Mouse (Mus musculus) intestine, embryonic 16.5 days (tissue): ENCODE results near the gene Gm38119. TPM values are rescaled to one million over a fixed set of nuclear protein-coding genes. Genes with fewer than 3 reads are reported as not detected.

ENCODE experiments used
- ATAC-seq: fragments of 200-750 bp; cut with Nextera tagmentation; 2 replicates; pipeline ENCODE4 v1.8.0; 2017; ENCODE audit warnings: moderate TSS enrichment, moderate library complexity
- H3K27ac ChIP-seq: fragments of 300-500 bp; sonication (generic); 2 replicates; pipeline ENCODE4 v1.5.1; 2014; ENCODE audit warnings: mild to moderate bottlenecking, low read length
- H3K27me3 ChIP-seq: fragments of 300-500 bp; sonication (generic); replicated peaks from 2 replicates; pipeline ENCODE4 v1.6.1; 2014; ENCODE audit warnings: low read length, control low read depth, mixed read lengths; ENCODE audit not compliant: control insufficient read depth, insufficient read depth
- H3K36me3 ChIP-seq: fragments of 300-500 bp; sonication (generic); 2 replicates; pipeline ENCODE4 v1.6.1; 2014; ENCODE audit warnings: low read length, control low read depth; ENCODE audit not compliant: control insufficient read depth, insufficient read depth
- H3K4me1 ChIP-seq: fragments of 300-500 bp; sonication (generic); 2 replicates; pipeline ENCODE4 v1.6.1; 2014; ENCODE audit warnings: low read length, control low read depth, mixed read lengths; ENCODE audit not compliant: control insufficient read depth, insufficient read depth
- H3K4me2 ChIP-seq: fragments of 300-500 bp; sonication (generic); 2 replicates; pipeline ENCODE4 v1.6.1; 2014; ENCODE audit warnings: low read depth, low read length, control low read depth
- H3K4me3 ChIP-seq: fragments of 300-500 bp; sonication (generic); 2 replicates; pipeline ENCODE4 v1.5.1; 2014; ENCODE audit warnings: mild to moderate bottlenecking, low read length
- H3K9ac ChIP-seq: fragments of 300-500 bp; sonication (generic); 2 replicates; pipeline ENCODE4 v1.6.1; 2014; ENCODE audit warnings: low read depth, low read length
- H3K9me3 ChIP-seq: fragments of 300-500 bp; sonication (generic); 2 replicates; pipeline ENCODE4 v1.6.1; 2016; ENCODE audit warnings: low read length, control low read depth; ENCODE audit not compliant: control insufficient read depth
- WGBS: fragments of 180-500 bp; shearing (Covaris S2); extraction: QIAGEN DNeasy Blood & Tissue Kit; methylation state at CpG from one replicate; pipeline ENCODE4 v1.1.7; 2014; 5-methylcytosine and 5-hydroxymethylcytosine counted together
- polyA plus RNA-seq: library from polyadenylated mRNA; unstranded; fragments of >200 nt; fragmentation: Nextera tagmentation; extraction: Ambion mirVana; gene quantifications from 2 replicates; pipeline ENCODE4 v1.2.1, GENCODE M21; 2015

Gene Gm38119
- not detected in 2 replicates for polyA plus RNA-seq

- Histone ChIP-seq H3K4me2 (no peak within 1 kb of the TSS), H3K27me3 (no peaks in the 10 kb centered on the region), H3K36me3 (no peaks in the 10 kb centered on the region), H3K27ac (no peak within 1 kb of the TSS), H3K9me3 (no peaks in the 10 kb centered on the region), H3K9ac (no peak within 1 kb of the TSS), H3K4me1 (no peaks in the 10 kb centered on the region), H3K4me3 (no peak within 1 kb of the TSS)
- ATAC-seq: no peak
- WGBS: 90% methylated on average over 1 of the region's 1 CpGs
Measured at GRCm38 (mm10) chr3:92738996-92739395, at the start of gene Gm38119. Gene Gm38119, minus strand, starts transcription at chr3:92739096.

GRCm38 (mm10) chr3:92778799-92779198, 39.9 kb upstream of the Gm38119 start, which contains the start of gene Lce1i:
Gene Lce1i, minus strand, starts transcription at chr3:92778899.
- Histone ChIP-seq H3K9ac (no peak within 1 kb of the TSS), H3K4me2 (no peak within 1 kb of the TSS), H3K27ac (no peak within 1 kb of the TSS), H3K36me3 (no peaks in the 10 kb centered on the region), H3K4me3 (no peak within 1 kb of the TSS), H3K27me3 (no peaks in the 10 kb centered on the region), H3K9me3 (no peaks in the 10 kb centered on the region), H3K4me1 (no peaks in the 10 kb centered on the region)
- 86% methylated on average over 1 of the region's 1 CpGs for WGBS
- ATAC-seq: no peak

- Histone ChIP-seq H3K27me3 (no peaks in the 10 kb centered on the region), H3K4me2 (no peak overlapping the region), H3K4me3 (no peak overlapping the region), H3K27ac (no peak overlapping the region), H3K4me1 (no peaks in the 10 kb centered on the region), H3K36me3 (no peaks in the 10 kb centered on the region), H3K9ac (no peak overlapping the region), H3K9me3 (no peaks in the 10 kb centered on the region)
- 21% methylated on average over 3 of the region's 3 CpGs for WGBS
- no peak for ATAC-seq
Measured at GRCm38 (mm10) chr3:92771573-92771972, 32.7 kb upstream of the Gm38119 start.

DNA sequence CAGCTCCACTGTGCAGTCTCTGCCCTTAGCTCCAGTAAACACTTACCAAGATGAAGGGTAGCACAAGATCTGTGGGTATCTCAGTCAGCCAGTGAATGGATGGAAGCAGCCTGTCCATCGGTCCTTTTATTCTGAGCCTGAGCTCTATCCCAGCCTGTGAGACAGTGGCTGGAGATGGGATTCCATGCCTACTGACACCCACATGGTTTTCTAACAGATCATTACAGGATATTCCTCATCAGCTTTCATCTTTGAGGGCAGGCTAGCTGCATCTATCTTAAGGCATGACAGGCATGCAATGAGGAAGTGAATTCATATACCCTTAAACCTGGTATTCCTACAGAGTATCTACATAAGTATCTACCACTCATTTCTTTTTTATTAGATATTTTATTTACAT, 26.1 kb upstream of the Gm38119 start, which contains the start of gene Lce1h:
Gene Lce1h, minus strand, starts transcription at position 101 of the 400 bp plus-strand sequence.
- no peak for ATAC-seq
- H3K27me3 ChIP-seq: no peaks in the 10 kb centered on the region
- 86% methylated on average over 1 of the region's 1 CpGs for WGBS

DNA sequence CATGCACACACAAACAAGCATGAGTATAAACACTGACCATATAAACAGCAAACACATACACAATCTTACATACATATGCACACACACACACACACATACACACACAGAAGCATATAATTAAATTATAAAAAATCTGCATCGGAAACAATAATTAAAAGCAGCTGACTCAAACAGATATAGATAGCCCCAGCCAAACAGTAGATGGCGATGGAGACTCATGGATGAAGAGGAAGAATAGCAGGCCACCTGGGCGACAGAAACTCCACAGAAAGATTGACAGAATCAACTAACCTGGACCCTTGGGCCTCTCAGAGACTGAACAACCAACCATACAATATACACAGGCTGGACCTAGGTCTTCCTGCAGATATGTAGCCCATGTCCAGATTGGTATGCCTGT, 14.3 kb upstream of the Gm38119 start:
- Histone ChIP-seq H3K4me1 (no peaks in the 10 kb centered on the region), H3K9me3 (no peaks in the 10 kb centered on the region), H3K4me2 (no peak overlapping the region), H3K9ac (no peak overlapping the region), H3K36me3 (no peaks in the 10 kb centered on the region), H3K4me3 (no peak overlapping the region), H3K27me3 (no peaks in the 10 kb centered on the region), H3K27ac (no peak overlapping the region)
- no peak for ATAC-seq
- WGBS: 46% methylated on average over 3 of the region's 3 CpGs

More for the DNA sequence above, 26.1 kb upstream of the Gm38119 start, which contains the start of gene Lce1h:
- no peak within 1 kb of the TSS for H3K4me3 ChIP-seq
- no peaks in the 10 kb centered on the region for H3K9me3 ChIP-seq
- no peaks in the 10 kb centered on the region for H3K4me1 ChIP-seq
- H3K4me2 ChIP-seq: no peak within 1 kb of the TSS
- H3K9ac ChIP-seq: no peak within 1 kb of the TSS
- H3K27ac ChIP-seq: no peak within 1 kb of the TSS
- H3K36me3 ChIP-seq: no peaks in the 10 kb centered on the region

DNA sequence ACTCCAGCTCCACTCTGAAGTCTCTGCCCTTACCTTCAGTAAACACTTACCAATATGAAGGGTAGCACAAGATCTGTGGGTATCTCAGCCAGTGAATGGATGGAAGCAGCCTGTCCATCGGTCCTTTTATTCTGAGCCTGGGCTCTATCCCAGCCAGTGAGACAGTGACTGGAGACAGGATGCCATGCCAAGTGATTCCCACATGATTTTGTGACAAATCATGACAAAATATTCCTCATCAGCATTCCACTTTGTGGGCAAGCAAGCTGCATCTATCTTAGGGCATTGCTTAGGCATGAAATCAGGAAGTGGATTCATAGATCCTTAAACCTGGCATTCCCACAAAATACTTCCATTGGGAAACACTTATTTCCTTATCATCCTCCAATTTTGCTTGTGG, 13.3 kb upstream of the Gm38119 start, which contains the start of gene Lce1g:
Gene Lce1g, minus strand, starts transcription at position 101 of the 400 bp plus-strand sequence.
- Histone ChIP-seq H3K4me3 (no peak within 1 kb of the TSS), H3K4me1 (no peaks in the 10 kb centered on the region), H3K9ac (no peak within 1 kb of the TSS), H3K27me3 (no peaks in the 10 kb centered on the region), H3K27ac (no peak within 1 kb of the TSS), H3K9me3 (no peaks in the 10 kb centered on the region), H3K4me2 (no peak within 1 kb of the TSS), H3K36me3 (no peaks in the 10 kb centered on the region)
- WGBS: 85% methylated on average over 1 of the region's 1 CpGs
- no peak for ATAC-seq

- Histone ChIP-seq H3K27ac (no peak overlapping the region), H3K27me3 (no peaks in the 10 kb centered on the region), H3K4me3 (no peak overlapping the region), H3K9me3 (no peaks in the 10 kb centered on the region), H3K4me1 (no peaks in the 10 kb centered on the region), H3K9ac (no peak overlapping the region), H3K4me2 (no peak overlapping the region), H3K36me3 (no peaks in the 10 kb centered on the region)
- WGBS: 81% methylated on average over 5 of the region's 5 CpGs
- ATAC-seq: no peak
Measured at GRCm38 (mm10) chr3:92722631-92723030, 16.3 kb downstream of the Gm38119 start.

DNA sequence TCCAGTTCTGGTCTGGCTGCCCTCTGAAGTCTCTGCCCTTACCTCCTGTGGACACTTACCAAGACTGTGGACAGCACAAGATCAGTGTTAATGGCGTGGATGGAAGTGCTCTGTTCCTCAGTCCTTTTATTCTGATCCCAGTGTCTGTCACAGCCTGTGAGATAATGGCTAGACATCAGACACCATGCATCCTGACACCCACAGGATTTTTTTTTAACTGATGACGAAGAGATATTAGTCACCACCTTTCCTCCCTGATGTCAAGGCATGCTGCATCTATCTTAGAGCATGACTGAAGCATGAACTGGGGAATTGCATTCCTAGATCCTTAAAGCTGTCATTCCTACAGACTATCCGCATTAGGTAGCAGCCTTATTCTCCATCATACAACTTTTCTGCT, 18.6 kb downstream of the Gm38119 start, which contains the start of gene Lce1f:
Gene Lce1f, minus strand, starts transcription at position 101 of the 400 bp plus-strand sequence.
- no peak within 1 kb of the TSS for H3K9ac ChIP-seq
- WGBS: 75% methylated on average over 3 of the region's 3 CpGs
- H3K4me3 ChIP-seq: no peak within 1 kb of the TSS
- no peaks in the 10 kb centered on the region for H3K36me3 ChIP-seq
- no peaks in the 10 kb centered on the region for H3K4me1 ChIP-seq
- no peaks in the 10 kb centered on the region for H3K27me3 ChIP-seq
- no peak for ATAC-seq
- no peaks in the 10 kb centered on the region for H3K9me3 ChIP-seq
- H3K27ac ChIP-seq: no peak within 1 kb of the TSS
- H3K4me2 ChIP-seq: no peak within 1 kb of the TSS

DNA sequence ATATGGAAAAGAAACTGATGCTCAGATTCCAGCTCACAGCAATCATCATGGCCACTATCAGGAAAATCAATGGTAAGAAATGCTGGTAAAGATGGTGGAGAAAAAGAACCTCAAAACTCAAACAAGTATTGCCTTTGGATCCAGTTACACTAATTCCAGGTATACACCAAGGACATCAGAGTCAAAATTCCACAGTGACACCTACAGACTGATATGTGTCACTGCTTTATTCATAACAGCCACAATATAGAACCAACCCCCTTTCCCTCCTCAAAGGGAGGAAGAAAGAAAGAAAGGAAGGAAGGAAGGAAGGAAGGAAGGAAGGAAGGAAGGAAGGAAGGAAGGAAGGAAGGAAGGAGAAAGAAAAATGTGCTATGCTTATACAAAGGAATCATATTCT, 23.8 kb downstream of the Gm38119 start:
- H3K27me3 ChIP-seq: no peaks in the 10 kb centered on the region
- ATAC-seq: no peak
- no peaks in the 10 kb centered on the region for H3K36me3 ChIP-seq
- H3K4me1 ChIP-seq: no peaks in the 10 kb centered on the region
- H3K9ac ChIP-seq: no peak overlapping the region
- no peak overlapping the region for H3K27ac ChIP-seq
- no peak overlapping the region for H3K4me3 ChIP-seq
- no peaks in the 10 kb centered on the region for H3K9me3 ChIP-seq
- no peak overlapping the region for H3K4me2 ChIP-seq

- H3K4me3 ChIP-seq: no peak within 1 kb of the TSS
- no peak within 1 kb of the TSS for H3K4me2 ChIP-seq
- H3K9me3 ChIP-seq: no peaks in the 10 kb centered on the region
- no peak within 1 kb of the TSS for H3K27ac ChIP-seq
- H3K9ac ChIP-seq: no peak within 1 kb of the TSS
- no peak for ATAC-seq
- H3K27me3 ChIP-seq: no peaks in the 10 kb centered on the region
- H3K4me1 ChIP-seq: no peaks in the 10 kb centered on the region
- H3K36me3 ChIP-seq: no peaks in the 10 kb centered on the region
- WGBS: 87% methylated on average over 2 of the region's 2 CpGs
Measured at GRCm38 (mm10) chr3:92708974-92709373, 29.9 kb downstream of the Gm38119 start, which contains the start of gene Lce1e. Gene Lce1e, minus strand, starts transcription at chr3:92709074.
